Mouse (Mus musculus) midbrain, embryonic 12.5 days (tissue): ENCODE measurements around the gene Btbd35f17. TPM values are rescaled to one million over a fixed set of nuclear protein-coding genes. Genes with fewer than 3 reads are reported as not detected.
"Not testable (repeated sequence)": the region's sequence is repeated elsewhere in the genome, so short reads cannot be mapped to it uniquely, and the experiment has no call there.

Experiments
- ATAC-seq: fragments of 200-750 bp; cut with Nextera tagmentation; 2 replicates; pipeline ENCODE4 v1.8.0; 2017; ENCODE audit warnings: low read depth, moderate TSS enrichment, moderate library complexity; ENCODE audit not compliant: low FRiP score
- H3K27ac ChIP-seq: fragments of 300-500 bp; sonication (generic); replicated peaks from 2 replicates; pipeline ENCODE4 v1.5.1; 2016; ENCODE audit warnings: mild to moderate bottlenecking
- H3K27me3 ChIP-seq: fragments of 300-500 bp; sonication (generic); 2 replicates; pipeline ENCODE4 v1.6.1; 2016; ENCODE audit warnings: mild to moderate bottlenecking
- H3K36me3 ChIP-seq: fragments of 300-500 bp; sonication (generic); 2 replicates; pipeline ENCODE4 v1.6.1; 2016
- H3K4me1 ChIP-seq: fragments of 300-500 bp; sonication (generic); 2 replicates; pipeline ENCODE4 v1.6.1; 2016
- H3K4me2 ChIP-seq: fragments of 300-500 bp; sonication (generic); replicated peaks from 2 replicates; pipeline ENCODE4 v1.6.1; 2016; ENCODE audit warnings: mild to moderate bottlenecking, moderate library complexity
- H3K4me3 ChIP-seq: fragments of 300-500 bp; sonication (generic); 2 replicates; pipeline ENCODE4 v1.5.1; 2016; ENCODE audit warnings: mild to moderate bottlenecking
- H3K9ac ChIP-seq: fragments of 300-500 bp; sonication (generic); replicated peaks from 2 replicates; pipeline ENCODE4 v1.6.1; 2016; ENCODE audit warnings: mild to moderate bottlenecking, moderate library complexity
- H3K9me3 ChIP-seq: fragments of 300-500 bp; sonication (generic); 2 replicates; pipeline ENCODE4 v1.6.1; 2016; ENCODE audit warnings: mild to moderate bottlenecking
- WGBS: fragments of 180-500 bp; shearing (Covaris S2); methylation state at CpG from one replicate; pipeline ENCODE4 v1.1.7; 2016; 5-methylcytosine and 5-hydroxymethylcytosine counted together
- polyA plus RNA-seq: library from polyadenylated mRNA; unstranded; fragments of >200 nt; fragmentation: Nextera tagmentation; extraction: Ambion mirVana; gene quantifications from 2 replicates; pipeline ENCODE4 v1.2.1, GENCODE M21; 2016

Gene Btbd35f17
- polyA plus RNA-seq, result not detected in 2 replicates

- ATAC-seq, H3K36me3 ChIP-seq, H3K27me3 ChIP-seq, H3K9me3 ChIP-seq, H3K4me2 ChIP-seq, H3K27ac ChIP-seq, H3K4me3 ChIP-seq, H3K4me1 ChIP-seq, H3K9ac ChIP-seq: not testable (repeated sequence)
- 90% methylated on average over 3 of the region's 4 CpGs for WGBS
Measured at GRCm38 (mm10) chrX:4370336-4370735, at the start of gene Btbd35f17. Gene Btbd35f17, plus strand, starts transcription at chrX:4370636.

Other genes with a start within 250 kb of the Btbd35f17 start
- not detected in 2 replicates for gene Btbd35f28, start 174.1 kb upstream of the Btbd35f17 start, polyA plus RNA-seq
- gene Btbd35f20, start 79.4 kb upstream of the Btbd35f17 start, polyA plus RNA-seq, result not detected in 2 replicates